Mouse (Mus musculus) E14TG2a.4 (cell line): ENCODE results near the gene Gcn1l1.

Experiments
- CTCF ChIP-seq: conservative IDR thresholded peaks from 2 replicates; pipeline ENCODE4 v1.5.1; 2014; ENCODE audit warnings: low read length
- POU5F1 ChIP-seq: IDR thresholded peaks from 2 replicates; pipeline ENCODE4 v1.6.1; 2014; ENCODE audit warnings: low read length, borderline replicate concordance

- no peak for TF ChIP-seq CTCF
- no peak for TF ChIP-seq POU5F1
Measured at GRCm38 (mm10) chr5:115635536-115635935, 70.5 kb downstream of the Gcn1l1 start.
